Mouse (Mus musculus) regulatory T cell (primary cell): ENCODE measurements around the gene Spon1.

Experiments used
- in situ Hi-C: fragments of 300-600 bp; cut with MboI, MseI; formaldehyde crosslinking; loops from one replicate; pipeline ENCODE4 v1.15.1; 2025; ENCODE audit warnings: high pct_unique_total_duplicates

Gene Spon1

DNA sequence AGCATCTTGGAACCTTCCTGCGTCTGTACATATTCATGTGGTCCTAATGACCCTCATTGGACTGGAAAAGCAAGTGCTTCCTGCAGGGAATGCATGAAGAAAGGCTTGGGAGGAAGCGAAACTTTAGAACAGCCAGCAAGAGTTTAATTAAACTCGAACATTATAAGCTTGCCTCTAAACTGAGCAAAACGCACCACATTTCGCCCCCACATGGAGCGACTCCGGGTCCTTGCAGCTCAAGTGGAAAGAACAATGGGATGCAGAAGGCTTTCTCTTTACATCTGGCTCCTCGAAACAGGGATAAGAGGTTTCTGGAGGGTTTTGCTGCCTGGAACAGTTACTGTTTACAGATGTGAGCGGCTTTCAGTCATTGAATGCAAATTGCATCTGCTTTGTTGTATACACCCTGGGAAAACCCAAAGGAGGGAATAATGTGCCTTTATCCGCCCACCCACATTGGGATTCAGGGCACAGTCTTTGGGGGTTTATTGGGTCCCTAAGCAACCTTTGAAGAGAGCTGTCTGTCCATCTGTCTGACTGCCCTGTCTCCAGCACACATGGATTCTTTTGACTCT is 136.2 kb downstream of the Spon1 start:
- in situ Hi-C loops = no loop called here

DNA sequence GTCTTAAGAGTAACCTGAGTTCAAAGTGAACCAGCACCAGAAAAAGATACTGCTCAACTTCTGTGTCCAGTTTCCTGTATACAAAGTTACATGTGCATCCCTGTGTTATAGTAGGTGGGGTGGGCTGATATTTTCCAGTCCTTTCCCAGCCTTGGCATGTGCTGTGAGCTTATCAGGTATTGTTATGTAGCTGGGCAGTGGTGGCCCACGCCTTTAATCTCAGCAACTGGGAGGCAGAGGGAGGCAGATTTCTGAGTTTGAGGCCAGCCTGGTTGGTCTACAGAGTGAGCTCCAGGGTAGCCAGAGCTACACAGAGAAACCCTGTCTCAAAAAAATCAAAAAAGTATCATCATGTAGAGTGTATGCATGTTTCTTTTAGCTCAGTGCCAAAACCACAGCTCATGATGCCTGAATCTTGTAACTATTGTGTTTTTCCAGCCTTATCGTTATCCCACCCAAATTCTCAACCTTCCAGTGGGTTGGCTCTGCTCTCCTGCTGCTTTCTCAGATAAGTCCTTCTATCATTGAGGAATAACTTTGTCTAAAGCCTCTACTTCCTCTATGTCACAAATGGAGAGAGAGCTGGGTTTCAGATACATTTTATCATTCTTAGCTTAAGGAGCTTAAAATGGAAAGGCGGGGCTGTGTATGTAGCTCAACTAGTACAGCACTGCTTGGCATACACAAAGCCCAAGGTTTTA is 137.5 kb downstream of the Spon1 start:
- in situ Hi-C loops = no loop called here

DNA sequence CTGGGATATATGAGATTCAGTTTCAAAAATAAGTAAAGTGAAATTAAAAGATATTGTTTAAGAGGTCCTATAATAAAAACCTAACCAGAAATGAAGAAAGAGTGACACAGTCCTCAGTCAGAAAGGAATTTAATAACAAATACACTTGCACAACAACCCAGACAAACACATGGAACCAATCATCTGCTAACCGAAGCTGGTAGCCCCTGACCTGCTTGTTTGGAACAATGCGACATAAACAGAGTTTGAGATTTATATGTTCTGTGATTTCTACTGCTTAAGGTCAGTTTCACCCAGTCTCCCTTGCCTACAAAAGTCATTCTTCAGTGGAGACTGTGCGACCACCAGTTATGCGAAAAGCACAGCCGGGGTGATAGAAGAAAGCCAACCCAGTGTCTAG is 138.1 kb downstream of the Spon1 start:
- in situ Hi-C loops = no loop called here

DNA sequence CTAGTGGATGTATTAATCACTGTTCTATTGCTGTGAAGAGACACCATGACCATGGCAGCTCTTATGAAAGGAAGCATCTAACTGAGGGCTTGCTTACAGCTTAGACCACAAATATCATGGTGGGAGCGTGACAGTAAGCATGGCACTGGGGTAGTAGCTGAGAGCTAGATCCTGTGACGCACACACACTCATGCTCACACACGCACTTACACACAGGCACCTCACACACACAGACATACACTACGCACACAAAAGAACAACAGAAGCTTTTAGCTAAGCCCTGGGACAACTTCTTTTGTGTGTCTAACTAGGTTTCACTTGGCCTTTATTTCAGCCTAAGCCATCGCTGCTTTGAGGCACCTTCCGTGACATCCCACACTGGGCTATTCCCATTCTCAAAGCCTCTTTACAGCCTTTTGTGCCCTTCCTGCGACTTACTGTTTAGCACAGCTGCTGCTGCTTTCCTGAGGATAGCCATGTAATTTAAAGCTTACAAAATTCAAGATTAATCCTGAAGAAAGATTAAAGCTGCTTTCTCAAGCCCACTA is 138.6 kb downstream of the Spon1 start:
- in situ Hi-C loops = no loop called here

DNA sequence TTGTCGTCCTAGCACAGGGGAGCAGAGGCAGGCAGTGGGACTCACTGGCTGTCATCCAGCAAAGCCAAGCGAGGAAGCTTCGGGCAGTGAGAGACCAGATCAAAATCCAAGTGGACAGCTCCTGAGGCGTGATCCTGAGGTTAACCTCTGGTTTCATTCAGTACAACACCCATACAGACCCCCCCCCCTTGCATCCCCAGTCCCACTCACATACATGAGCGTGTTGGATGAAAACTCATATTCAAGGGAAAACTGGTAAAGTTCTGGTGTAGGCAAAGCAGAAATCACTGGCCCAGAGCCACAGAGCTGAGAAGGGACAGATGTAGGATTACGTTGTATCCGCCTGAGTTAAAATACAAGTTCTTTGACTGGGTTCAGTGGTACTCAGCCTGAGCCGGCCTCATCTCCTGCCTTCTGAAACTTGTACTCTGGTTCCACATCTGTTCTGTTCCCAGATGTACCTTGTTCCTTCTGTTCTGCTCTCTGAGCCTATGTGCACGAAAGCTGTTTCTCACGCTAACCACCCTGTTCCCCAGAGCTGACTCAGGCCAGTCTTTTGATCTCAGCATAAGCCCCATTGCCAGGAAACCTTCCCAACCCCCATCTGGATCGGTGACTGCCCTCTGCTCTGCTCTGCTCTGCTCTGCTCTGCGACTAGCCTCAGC is 143.5 kb downstream of the Spon1 start:
- in situ Hi-C loops = no loop called here

DNA sequence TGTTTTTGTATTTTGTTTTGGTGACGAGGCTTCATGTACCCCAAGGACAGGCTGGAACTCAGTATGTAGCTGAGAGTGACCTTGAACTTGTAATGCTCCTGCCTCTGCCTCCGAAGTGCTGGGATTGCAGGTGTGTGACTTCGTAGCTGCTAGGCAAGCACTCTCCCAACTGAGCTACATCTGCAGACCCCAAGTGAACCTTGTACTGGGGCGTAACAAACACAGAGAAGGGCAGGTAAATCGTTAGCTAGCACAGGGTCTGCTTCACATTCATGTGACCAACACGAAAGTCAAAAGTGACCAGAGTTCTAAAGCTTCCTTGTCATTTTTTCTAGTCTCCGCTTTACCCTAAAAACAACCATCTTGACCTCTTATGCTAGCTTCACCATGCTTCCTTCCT is 145.1 kb downstream of the Spon1 start:
- in situ Hi-C loops = no loop called here

DNA sequence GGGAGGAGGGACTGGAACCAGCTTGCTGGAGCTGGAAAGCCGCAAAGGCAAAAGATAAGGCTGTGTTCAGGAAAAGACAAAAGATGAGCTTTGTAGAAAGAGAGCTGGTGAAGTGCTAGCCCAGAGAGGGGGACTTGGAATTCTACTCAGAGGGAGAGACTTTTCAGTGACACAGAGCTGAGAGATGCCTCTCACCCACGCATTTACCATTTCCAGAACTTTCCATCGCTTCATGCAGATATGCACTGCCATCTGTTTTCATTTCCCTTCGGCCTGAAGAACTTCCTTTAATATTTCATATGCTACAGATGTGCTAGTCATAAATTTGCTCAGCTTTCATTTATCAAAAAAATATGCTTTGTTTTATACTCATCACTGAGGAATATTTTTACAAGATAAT is 150.1 kb downstream of the Spon1 start:
- in situ Hi-C loops = no loop called here

DNA sequence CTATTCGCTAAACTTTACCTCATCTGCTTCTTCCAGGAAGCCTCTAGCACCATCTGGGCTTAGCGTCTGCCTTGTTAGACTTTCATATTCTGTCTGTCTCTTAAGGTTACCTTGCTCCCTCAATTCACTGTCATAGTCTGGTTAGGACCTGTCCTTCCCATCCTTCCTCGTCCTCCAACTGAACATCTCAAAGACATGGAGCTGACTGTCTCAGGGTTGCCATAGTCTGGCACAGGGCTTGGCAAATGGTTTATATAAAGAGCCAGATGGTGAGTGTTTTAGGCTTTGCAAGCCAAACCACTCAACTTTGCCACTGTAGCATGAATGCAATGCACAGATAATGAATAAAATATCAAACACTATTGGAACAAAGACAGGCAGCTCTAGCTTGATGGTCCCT is 153.1 kb downstream of the Spon1 start:
- in situ Hi-C loops = no loop called here

DNA sequence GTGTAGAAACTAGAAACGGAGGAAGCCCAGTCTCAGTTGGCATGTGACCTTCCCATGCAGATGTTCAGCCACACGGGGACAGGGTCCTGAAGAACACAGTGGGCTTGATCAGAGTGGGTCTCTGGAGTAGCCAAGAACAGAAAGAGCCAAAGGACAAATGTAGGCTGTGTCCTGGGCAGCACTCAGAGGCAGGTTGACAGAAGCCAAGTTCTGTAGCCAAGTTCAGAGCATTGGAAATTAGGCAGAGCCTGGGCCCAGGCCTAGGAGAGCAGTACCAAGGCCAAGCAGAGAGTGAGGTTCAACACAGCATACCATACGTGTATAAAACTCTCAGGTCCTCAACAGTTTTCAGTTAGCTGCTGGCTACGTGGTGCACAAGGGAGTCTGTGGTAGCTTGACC is 153.7 kb downstream of the Spon1 start:
- in situ Hi-C loops = no loop called here

DNA sequence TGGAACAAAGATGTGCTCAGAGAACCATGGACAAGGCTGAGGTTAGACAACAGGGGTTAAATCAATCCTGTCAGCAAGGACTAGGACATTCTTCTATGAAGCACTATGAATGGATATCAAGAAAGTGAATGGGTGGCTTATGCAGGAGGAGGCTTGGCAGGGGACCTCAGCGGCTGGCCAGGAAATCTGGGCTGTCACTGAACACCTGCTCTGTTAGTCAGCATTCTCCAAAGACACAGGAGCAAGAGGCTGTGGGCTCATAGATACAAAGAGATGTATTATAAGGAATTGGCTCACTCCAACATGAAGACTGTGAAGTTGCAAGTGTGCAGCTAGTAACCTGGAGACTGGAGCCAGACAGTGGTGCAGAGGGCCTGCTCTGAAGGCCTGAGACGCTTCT is 154.3 kb downstream of the Spon1 start:
- in situ Hi-C loops = no loop called here

DNA sequence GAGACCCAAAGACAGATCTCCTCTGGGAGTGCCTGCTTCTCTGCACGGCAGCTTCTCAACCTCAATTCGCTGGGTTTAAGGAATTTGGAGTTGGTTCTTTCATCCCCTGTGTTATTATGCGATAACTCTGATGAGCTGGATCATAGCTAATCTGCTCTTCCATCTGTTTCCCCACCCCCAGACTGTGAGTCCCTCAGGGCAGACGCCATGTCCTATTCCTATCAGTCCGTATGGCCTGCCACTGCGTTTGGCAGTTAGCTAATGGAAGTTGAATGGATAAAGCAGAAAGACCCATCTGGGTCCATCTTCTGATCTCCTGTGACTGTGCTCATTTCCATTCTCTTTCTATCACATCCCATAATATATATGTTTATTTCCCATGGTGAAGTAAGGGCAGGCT is 158.8 kb downstream of the Spon1 start:
- in situ Hi-C loops = no loop called here

DNA sequence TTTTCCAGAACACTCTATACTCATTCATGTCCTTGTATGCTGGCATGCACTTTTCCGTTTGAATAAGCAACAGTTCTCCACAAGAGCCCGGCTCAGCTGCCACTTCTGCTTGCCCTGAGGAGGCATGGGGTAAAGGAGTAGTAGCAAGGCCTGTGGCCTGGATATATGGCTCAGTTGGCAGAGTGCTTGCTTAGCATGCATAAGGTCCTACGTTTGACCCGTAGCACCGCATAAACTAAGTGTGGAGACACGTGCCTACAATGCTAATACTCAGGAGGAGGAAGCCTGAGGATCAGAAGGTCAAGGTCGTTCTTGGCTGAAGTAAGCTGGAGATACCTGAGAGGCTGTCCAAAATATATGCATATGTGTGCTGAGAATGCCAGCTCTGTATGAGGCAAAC is 185.1 kb downstream of the Spon1 start:
- in situ Hi-C loops = no loop called here

DNA sequence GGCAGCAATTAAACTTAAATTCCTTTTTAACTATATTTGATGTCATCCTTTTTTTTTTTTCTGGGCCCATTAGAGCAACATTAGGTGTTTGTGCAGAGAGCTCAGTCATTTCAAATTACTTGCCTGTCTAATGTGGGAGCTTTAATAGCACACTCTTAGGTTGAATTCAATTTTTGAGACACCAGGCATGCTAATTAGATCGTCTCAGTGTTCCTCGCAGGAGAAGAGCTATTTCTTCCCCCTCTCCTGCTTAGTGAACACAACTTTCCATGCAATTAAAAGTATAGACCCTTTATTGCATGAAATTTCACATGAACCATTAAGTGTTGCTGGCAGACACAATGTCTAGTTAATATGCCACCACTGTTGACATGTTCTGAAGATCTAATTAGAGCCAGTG is 189.6 kb downstream of the Spon1 start:
- in situ Hi-C loops = no loop called here

DNA sequence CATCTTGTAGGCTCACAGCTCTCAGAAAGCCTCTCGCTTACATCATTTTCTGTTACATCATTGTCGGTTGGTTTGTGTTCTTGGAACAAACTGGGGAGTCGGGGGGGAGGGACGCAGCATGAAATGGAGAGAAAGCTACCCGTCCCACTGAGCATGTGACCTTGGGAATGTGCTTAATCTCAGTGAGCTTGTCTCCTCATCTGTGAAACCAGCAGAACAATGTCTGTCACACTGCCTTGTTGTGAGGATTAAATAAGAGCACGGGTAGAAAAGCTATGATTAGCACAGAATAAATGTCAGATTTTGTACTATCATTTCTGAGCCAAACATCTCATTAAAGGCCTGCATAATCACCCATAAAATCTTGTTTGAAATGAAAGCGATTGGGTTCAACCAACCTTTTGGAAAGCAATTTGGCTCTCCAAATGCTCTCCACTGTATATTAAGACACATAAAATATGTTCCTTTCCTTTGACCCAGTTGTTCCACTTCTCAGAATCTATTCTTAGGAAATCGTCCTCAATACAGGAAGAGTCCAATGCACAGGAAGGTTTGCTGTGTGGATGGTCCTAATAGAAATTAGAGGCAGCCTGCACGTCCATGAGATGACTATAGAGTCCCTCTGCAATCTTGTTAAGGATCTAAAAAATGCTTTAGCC is 195.2 kb downstream of the Spon1 start:
- in situ Hi-C loops = no loop called here

DNA sequence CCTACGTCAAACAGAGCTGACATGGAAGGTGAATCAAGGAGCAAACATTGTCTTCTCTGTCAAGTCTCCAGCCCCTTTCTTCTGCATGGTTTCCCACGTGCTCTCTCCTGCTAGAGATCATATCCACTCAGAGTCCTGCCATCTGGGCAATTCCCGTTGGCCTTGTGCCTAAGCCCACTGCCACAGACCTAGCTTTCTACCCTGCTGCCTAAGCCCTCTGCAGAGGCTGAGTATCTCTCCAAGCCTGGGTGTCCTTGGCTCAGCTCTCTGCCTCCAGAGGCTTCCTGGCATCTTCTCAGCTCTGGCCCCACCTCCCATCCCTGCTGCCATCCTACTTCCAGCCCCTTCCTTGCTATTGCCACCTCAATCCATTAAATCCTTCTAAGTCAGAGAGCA is 195.7 kb downstream of the Spon1 start:
- in situ Hi-C loops = no loop called here

DNA sequence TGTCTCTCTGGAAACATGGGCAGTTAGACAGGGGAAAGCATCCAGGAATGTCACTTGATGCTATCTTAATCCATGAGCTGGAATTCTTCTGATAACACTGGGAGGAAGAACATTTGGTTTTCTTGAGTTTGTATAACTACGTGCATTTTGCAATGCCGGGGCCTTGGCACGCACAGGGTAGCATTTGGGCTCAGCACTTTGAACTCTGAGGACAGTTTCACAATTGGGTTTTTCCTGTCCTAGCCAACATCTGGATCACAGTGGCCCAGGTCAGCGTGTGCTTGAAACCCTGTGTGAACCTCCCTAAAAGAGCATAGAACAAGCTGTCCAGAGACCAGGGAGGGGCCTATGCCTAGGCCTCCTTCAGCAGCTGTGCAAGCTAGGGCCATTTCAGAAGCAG is 196.3 kb downstream of the Spon1 start:
- in situ Hi-C loops = no loop called here

DNA sequence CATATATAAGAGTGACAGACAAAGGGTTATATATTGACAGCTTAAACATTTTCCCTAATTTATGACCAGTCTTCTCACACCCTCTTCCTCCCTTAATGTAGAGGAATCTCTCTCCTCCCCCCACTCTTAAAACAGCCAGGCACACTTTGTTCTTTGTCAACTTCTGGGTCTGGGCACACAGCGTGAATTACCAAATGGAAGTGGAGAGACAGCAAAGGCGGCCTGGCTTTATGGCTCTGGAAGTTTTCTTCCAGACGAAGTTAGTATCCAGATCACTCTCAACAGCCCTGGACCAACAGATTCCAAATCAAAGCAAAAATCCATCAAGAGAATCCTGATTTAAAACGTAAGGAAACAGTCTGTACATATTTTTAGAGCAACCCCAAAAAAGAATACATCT is 198.0 kb downstream of the Spon1 start:
- in situ Hi-C loops = no loop called here

DNA sequence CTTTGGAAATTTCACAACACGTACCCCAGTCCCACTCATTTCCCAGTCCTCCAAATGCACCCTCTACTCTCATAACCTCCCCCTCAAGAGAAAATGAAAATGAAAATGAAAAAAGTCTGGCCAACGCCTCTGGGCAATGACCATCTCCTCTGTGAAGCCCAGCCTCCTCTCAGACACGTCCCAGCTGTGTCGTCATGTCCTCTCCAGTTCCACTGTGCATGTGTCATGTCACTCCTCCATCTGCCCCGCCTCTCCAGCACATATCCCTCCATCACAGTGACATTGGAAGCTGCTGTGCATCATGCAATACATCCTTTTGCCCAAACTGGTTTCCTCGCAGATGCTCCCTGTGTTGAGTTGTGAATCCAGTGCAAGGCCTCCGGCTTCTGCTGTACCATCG is 199.8 kb downstream of the Spon1 start:
- in situ Hi-C loops = no loop called here

DNA sequence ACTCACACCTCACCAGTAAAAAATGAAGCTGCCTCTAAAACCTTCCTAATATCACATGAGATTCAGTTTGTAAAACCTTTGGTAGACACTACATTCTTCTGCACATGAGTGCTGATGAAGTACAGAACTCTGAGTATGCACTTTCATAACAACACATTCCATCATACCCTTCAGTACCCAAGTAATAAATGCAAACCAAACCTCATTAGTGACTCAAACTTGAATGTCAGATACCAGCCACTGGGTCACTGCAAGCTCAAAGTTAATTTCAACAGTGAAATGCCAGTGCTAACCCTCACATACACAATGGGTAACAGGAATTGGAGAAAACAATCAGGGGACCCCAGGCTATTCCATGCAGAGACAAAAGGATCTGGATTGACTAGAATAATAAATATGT is 203.4 kb downstream of the Spon1 start:
- in situ Hi-C loops = no loop called here

DNA sequence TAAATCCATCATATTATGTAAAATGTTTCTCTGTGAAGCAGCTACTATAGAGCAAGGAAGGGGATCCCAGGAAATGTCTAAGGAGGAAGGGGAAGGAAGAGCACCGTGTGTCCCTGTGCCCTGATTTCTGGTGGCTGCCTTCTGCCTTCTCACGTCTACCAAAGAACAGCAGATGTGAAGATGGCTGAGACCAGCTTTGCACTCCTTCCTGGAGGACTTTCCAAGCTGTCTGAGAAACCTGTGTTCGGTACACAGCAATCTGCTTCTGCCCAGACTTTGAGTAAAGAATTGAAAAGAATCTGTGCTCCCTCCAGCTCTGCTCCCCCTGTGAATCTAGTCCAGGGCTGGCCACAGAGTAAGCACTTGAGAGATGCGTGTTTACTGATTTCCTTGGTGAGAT is 206.7 kb downstream of the Spon1 start:
- in situ Hi-C loops = no loop called here

DNA sequence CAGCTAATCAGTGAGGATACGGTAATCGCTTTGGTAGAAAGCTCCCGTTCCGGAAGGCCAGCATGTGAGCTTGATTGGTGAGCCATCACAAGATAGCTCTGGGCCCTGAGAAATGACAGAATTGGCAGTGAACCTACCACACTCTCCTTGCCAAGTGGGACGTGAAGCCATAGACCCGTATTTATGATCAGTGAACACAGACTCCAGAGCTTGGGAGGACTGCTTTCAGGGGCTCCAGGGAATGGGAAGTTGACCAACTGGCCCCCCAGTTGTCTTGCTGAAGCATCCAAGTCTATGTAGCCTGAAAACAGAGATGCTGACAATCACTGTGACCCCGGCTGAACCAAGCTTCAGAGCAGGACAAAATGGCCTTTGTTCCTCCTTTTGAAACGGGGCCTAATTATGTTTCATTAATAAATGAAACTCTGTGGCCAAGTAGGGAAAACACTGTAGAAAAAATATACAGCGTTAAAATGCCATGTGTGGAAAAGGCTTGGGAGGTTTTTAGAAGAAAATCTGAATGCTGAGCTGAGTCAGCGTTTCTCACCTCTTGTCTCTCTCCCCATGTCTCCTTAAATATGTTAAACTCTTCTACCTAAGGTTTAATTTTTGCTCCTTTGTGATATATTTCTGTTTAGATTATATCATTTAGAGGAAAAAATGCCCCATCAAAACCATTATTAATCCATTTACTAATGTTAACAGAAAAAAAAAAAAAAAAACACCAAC is 220.8 kb downstream of the Spon1 start:
- in situ Hi-C loops = no loop called here

DNA sequence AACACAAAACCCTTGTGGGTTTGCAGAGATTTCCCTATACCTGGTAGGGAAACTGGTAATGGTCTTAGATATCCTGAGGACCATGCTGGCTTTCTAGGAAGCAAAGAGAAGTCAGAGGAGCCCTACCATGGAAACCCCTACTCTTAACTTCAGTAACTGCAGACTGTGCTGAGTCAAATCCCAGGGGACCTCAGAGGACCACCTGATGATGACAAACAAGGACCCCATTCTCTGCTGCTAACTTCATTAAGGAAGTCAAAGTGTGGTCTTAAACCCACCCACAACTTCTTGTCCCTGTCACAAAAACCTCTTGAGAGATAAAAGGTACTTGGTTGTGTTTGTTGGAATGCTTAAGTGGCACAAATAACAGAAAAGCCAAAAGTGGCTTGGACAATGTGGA is 222.4 kb downstream of the Spon1 start:
- in situ Hi-C loops = no loop called here
